Mouse (Mus musculus): ENCODE results near the gene Satb1. TPM values are rescaled to one million over a fixed set of nuclear protein-coding genes. Genes with fewer than 3 reads are reported as not detected.

Satb1 gene
- polyA plus RNA-seq, 1 experiment = 0.67 TPM

- peak overlapping the region; percentile 66 for H3K4me2 ChIP-seq (ENCODE audit: low read depth)
- H3K36me3 ChIP-seq (ENCODE audit: control insufficient read depth, insufficient read depth) = no peaks in the 10 kb centered on the region
- H3K4me3 ChIP-seq = peak overlapping the region; percentile 11
- peaks cover 19% of the 10 kb centered on the region for H3K27me3 ChIP-seq (ENCODE audit: control insufficient read depth, insufficient read depth, insufficient read length)
- H3K79me2 ChIP-seq (ENCODE audit: control insufficient read depth, insufficient read depth) = no peaks in the 10 kb centered on the region
- TF ChIP-seq REST (IDR thresholded peaks at IDR 0.05; ENCODE audit: insufficient read depth, insufficient read length) (no peak), E2F4 (IDR thresholded peaks at IDR 0.05; ENCODE audit: insufficient read depth) (no peak)
- peak overlapping the region; percentile 60 for H3ac ChIP-seq (ENCODE audit: control insufficient read depth, insufficient read length)
Measured at GRCm38 (mm10) chr17:51812942-51813783, 19.9 kb downstream of the Satb1 start.

GRCm38 (mm10) chr17:51812261-51812941 is 20.7 kb downstream of the Satb1 start:
- peaks cover 19% of the 10 kb centered on the region for H3K27me3 ChIP-seq (ENCODE audit: control insufficient read depth, insufficient read depth, insufficient read length)
- H3K4me3 ChIP-seq = peak overlapping the region; percentile 11
- H3K79me2 ChIP-seq (ENCODE audit: control insufficient read depth, insufficient read depth) = no peaks in the 10 kb centered on the region
- TF ChIP-seq REST (IDR thresholded peaks at IDR 0.05; ENCODE audit: insufficient read depth, insufficient read length) (no peak), MYOD1 (IDR thresholded peaks at IDR 0.05; ENCODE audit: control insufficient read depth in 1 of 3, insufficient read length in 2 of 3, low read depth in 2 of 3) (no peak)
- H3ac ChIP-seq (ENCODE audit: control insufficient read depth, insufficient read length) = peak overlapping the region; percentile 60
- peak overlapping the region; percentile 66 for H3K4me2 ChIP-seq (ENCODE audit: low read depth)
- H3K36me3 ChIP-seq (ENCODE audit: control insufficient read depth, insufficient read depth) = no peaks in the 10 kb centered on the region

GRCm38 (mm10) chr17:51811911-51812260 is 21.2 kb downstream of the Satb1 start:
- Histone ChIP-seq H3K79me2 (ENCODE audit: control insufficient read depth, insufficient read depth) (no peaks in the 10 kb centered on the region), H3K4me2 (ENCODE audit: low read depth) (peak overlapping the region; percentile 66), H3ac (ENCODE audit: control insufficient read depth, insufficient read length) (no peak overlapping the region), H3K36me3 (ENCODE audit: control insufficient read depth, insufficient read depth) (no peaks in the 10 kb centered on the region), H3K4me3 (peak overlapping the region; percentile 11), H3K27me3 (ENCODE audit: control insufficient read depth, insufficient read depth, insufficient read length) (peaks cover 19% of the 10 kb centered on the region)
- TF ChIP-seq TCF3 (IDR thresholded peaks at IDR 0.05; ENCODE audit: insufficient read length, low read depth) (no peak), CEBPB (IDR thresholded peaks at IDR 0.05; ENCODE audit: insufficient read depth, poor library complexity, severe bottlenecking) (no peak), MYOG (IDR thresholded peaks at IDR 0.05; ENCODE audit: control insufficient read depth in 1 of 3, insufficient read depth in 1 of 3, insufficient read length in 2 of 3, low read depth in 2 of 3) (no peak), E2F4 (IDR thresholded peaks at IDR 0.05; ENCODE audit: insufficient read depth) (no peak), MYOD1 (IDR thresholded peaks at IDR 0.05; ENCODE audit: control insufficient read depth in 1 of 3, insufficient read length in 2 of 3, low read depth in 2 of 3) (no peak)

GRCm38 (mm10) chr17:51811086-51811868 is 21.8 kb downstream of the Satb1 start:
- H3ac ChIP-seq (ENCODE audit: control insufficient read depth, insufficient read length) = no peak overlapping the region

GRCm38 (mm10) chr17:51807429-51807828 is 25.7 kb downstream of the Satb1 start:
- H3K4me2 ChIP-seq (ENCODE audit: low read depth) = no peak overlapping the region
- peaks cover 5% of the 10 kb centered on the region for H3K27me3 ChIP-seq (ENCODE audit: control insufficient read depth, insufficient read depth, insufficient read length)
- TF ChIP-seq CEBPB (IDR thresholded peaks at IDR 0.05; ENCODE audit: insufficient read depth, poor library complexity, severe bottlenecking) = no peak
- no peak for TF ChIP-seq USF1 (IDR thresholded peaks at IDR 0.05; ENCODE audit: low read depth)
- TF ChIP-seq POLR2AphosphoS2 (IDR thresholded peaks at IDR 0.05; ENCODE audit: insufficient read length, low read depth) = no peak
- TF ChIP-seq TCF12 (IDR thresholded peaks at IDR 0.05; ENCODE audit: insufficient read depth, poor library complexity, severe bottlenecking) = no peak
- TF ChIP-seq MYOD1 (IDR thresholded peaks at IDR 0.05; ENCODE audit: control insufficient read depth in 1 of 3, insufficient read length in 2 of 3, low read depth in 2 of 3) = no peak
- no peak overlapping the region for H3K4me3 ChIP-seq
- no peaks in the 10 kb centered on the region for H3K36me3 ChIP-seq (ENCODE audit: control insufficient read depth, insufficient read depth)
- H3K79me2 ChIP-seq (ENCODE audit: control insufficient read depth, insufficient read depth) = no peaks in the 10 kb centered on the region
- no peak overlapping the region for H3ac ChIP-seq (ENCODE audit: control insufficient read depth, insufficient read length)

More at GRCm38 (mm10) chr17:51811086-51811868, 21.8 kb downstream of the Satb1 start:
- Histone ChIP-seq H3K36me3 (ENCODE audit: control insufficient read depth, insufficient read depth) (no peaks in the 10 kb centered on the region), H3K27me3 (ENCODE audit: control insufficient read depth, insufficient read depth, insufficient read length) (peaks cover 19% of the 10 kb centered on the region), H3K4me3 (peak overlapping the region; percentile 11), H3K4me2 (ENCODE audit: low read depth) (peak overlapping the region; percentile 66), H3K79me2 (ENCODE audit: control insufficient read depth, insufficient read depth) (no peaks in the 10 kb centered on the region)
- TF ChIP-seq USF1 (IDR thresholded peaks at IDR 0.05; ENCODE audit: low read depth) (no peak), MYOD1 (IDR thresholded peaks at IDR 0.05; ENCODE audit: control insufficient read depth in 1 of 3, insufficient read length in 2 of 3, low read depth in 2 of 3) (no peak), REST (IDR thresholded peaks at IDR 0.05; ENCODE audit: insufficient read depth, insufficient read length) (no peak), MYOG (IDR thresholded peaks at IDR 0.05; ENCODE audit: control insufficient read depth in 1 of 3, insufficient read depth in 1 of 3, insufficient read length in 2 of 3, low read depth in 2 of 3) (no peak), TCF3 (IDR thresholded peaks at IDR 0.05; ENCODE audit: insufficient read length, low read depth) (no peak), E2F4 (IDR thresholded peaks at IDR 0.05; ENCODE audit: insufficient read depth) (no peak), POLR2A (IDR thresholded peaks at IDR 0.05; ENCODE audit: insufficient read length, low read depth) (no peak), MAX (IDR thresholded peaks at IDR 0.05; ENCODE audit: low read depth) (no peak), TCF12 (IDR thresholded peaks at IDR 0.05; ENCODE audit: insufficient read depth, poor library complexity, severe bottlenecking) (no peak), POLR2AphosphoS2 (IDR thresholded peaks at IDR 0.05; ENCODE audit: insufficient read length, low read depth) (no peak), CEBPB (IDR thresholded peaks at IDR 0.05; ENCODE audit: insufficient read depth, poor library complexity, severe bottlenecking) (no peak), SRF (IDR thresholded peaks at IDR 0.05; ENCODE audit: control insufficient read depth, insufficient read length, low read depth) (no peak)

Measured in myocyte (in vitro differentiated cells).